Mouse (Mus musculus): ENCODE measurements around the gene Cdh13.

DNA sequence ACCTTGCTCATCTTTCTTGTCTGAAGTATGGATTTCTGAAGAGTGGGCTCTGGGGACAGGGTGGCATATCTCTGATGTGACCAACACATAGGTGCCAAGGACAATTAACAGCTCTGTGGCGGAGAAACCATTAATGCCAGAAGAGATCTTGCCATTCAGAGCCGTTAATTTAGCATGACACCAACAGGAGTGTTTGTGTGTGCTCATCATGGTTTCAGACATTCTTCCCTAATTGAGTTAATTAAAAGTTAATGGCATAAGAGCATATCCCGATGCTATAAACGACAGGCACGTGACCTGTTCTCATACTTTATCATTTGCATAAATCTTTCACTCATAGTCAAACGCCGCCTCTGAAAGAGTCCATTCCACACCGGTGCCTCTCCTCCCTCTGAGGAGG lies 600.8 kb downstream of the Cdh13 start:
- TF ChIP-seq CTCF (IDR thresholded peaks at IDR 0.05; ENCODE audit: control insufficient read depth, insufficient read depth, insufficient replicate concordance, low read depth, low read length) (no peak), POLR2A (IDR thresholded peaks at IDR 0.05; ENCODE audit: control insufficient read depth, low read depth, low read length) (no peak)
